Mouse (Mus musculus): ENCODE data around the gene Hmgb2.
A peak's percentile ranks its signal among the peaks of the same experiment; 100 is the strongest.

- no peak for TF ChIP-seq RAD21 (IDR thresholded peaks at IDR 0.05; ENCODE audit: low read depth, low read length)
- TF ChIP-seq SMC3 (IDR thresholded peaks at IDR 0.05; ENCODE audit: low read depth, low read length) = no peak
- TF ChIP-seq CHD2 (IDR thresholded peaks at IDR 0.05; ENCODE audit: low read length) = no peak
- TF ChIP-seq POLR2A (IDR thresholded peaks at IDR 0.05; ENCODE audit: low read depth, low read length) = no peak
- no peak for TF ChIP-seq CTCF (conservative IDR thresholded peaks at IDR 0.05 in 1 of 2, IDR thresholded peaks at IDR 0.05 in 1 of 2; ENCODE audit: low read depth in 2 of 2, low read length in 2 of 2)
- no peak for TF ChIP-seq USF1 (IDR thresholded peaks at IDR 0.05; ENCODE audit: low read depth, low read length)
- 0 out of 2 replicates have a peak, but pooled peaks have one; percentile 47 for TF ChIP-seq POLR2AphosphoS2 (IDR thresholded peaks at IDR 0.05; ENCODE audit: low read depth, low read length)
- TF ChIP-seq BHLHE40 (IDR thresholded peaks at IDR 0.05; ENCODE audit: low read depth, low read length) = no peak
- no peak for TF ChIP-seq HCFC1 (IDR thresholded peaks at IDR 0.05; ENCODE audit: low read depth, low read length)
- no peak for TF ChIP-seq ZNF384 (IDR thresholded peaks at IDR 0.05; ENCODE audit: low read depth, low read length)
Observed at GRCm38 (mm10) chr8:57520186-57520786, 8.6 kb downstream of the Hmgb2 start.
